Mouse (Mus musculus): ENCODE results near the gene Dnase2a.
A peak's percentile ranks its signal among the peaks of the same experiment; 100 is the strongest.
"Not testable (repeated sequence)": the region's sequence is repeated elsewhere in the genome, so short reads cannot be mapped to it uniquely, and the experiment has no call there.

Dnase2a gene

GRCm38 (mm10) chr8:84907979-84908378 is 381 bp upstream of the Dnase2a start:
- not testable (repeated sequence) for DNase-seq (ENCODE audit: low spot score in 2 of 2)

- DNase-seq (ENCODE audit: low spot score in 2 of 2): peak; percentile 14 to 71
These were observed 905 bp downstream of the Dnase2a start for GRCm38 (mm10) chr8:84909162-84909767.

- DNase-seq (ENCODE audit: low spot score in 2 of 2): peak; percentile 31 to 70
These were observed 1.6 kb downstream of the Dnase2a start for GRCm38 (mm10) chr8:84909949-84910348.

GRCm38 (mm10) chr8:84910551-84910950 is 2.2 kb downstream of the Dnase2a start:
- DNase-seq (ENCODE audit: low spot score in 2 of 2): peak in 1 of 2 experiments; percentile 13

- no peak for DNase-seq (ENCODE audit: low spot score in 2 of 2)
These were observed 3.5 kb downstream of the Dnase2a start for GRCm38 (mm10) chr8:84911854-84912253.

- peak; percentile 31 to 73 for DNase-seq (ENCODE audit: low spot score in 2 of 2)
These were observed 4.0 kb downstream of the Dnase2a start for GRCm38 (mm10) chr8:84912391-84912790.

GRCm38 (mm10) chr8:84912895-84913501 is 4.6 kb downstream of the Dnase2a start:
- DNase-seq (ENCODE audit: low spot score in 2 of 2): peak; percentile 82 to 91

- DNase-seq (ENCODE audit: low spot score in 2 of 2): peak in 1 of 2 experiments; percentile 17
These were observed 5.1 kb downstream of the Dnase2a start for GRCm38 (mm10) chr8:84913502-84913900.

- peak; percentile 62 to 83 for DNase-seq (ENCODE audit: low spot score in 2 of 2)
These were observed 5.6 kb downstream of the Dnase2a start for GRCm38 (mm10) chr8:84913960-84914359.

- DNase-seq (ENCODE audit: low spot score in 2 of 2): no peak
These were observed 6.9 kb downstream of the Dnase2a start for GRCm38 (mm10) chr8:84915269-84915668.

- no peak for DNase-seq (ENCODE audit: low spot score in 2 of 2)
These were observed 9.4 kb downstream of the Dnase2a start for GRCm38 (mm10) chr8:84917781-84918180.

- DNase-seq (ENCODE audit: low spot score in 2 of 2): no peak
These were observed 10.3 kb downstream of the Dnase2a start for GRCm38 (mm10) chr8:84918646-84919045.

GRCm38 (mm10) chr8:84921596-84921995 is 13.2 kb downstream of the Dnase2a start:
- DNase-seq (ENCODE audit: low spot score in 2 of 2): no peak

- DNase-seq (ENCODE audit: low spot score in 2 of 2): no peak
These were observed 17.2 kb downstream of the Dnase2a start for GRCm38 (mm10) chr8:84925557-84925956.

- DNase-seq (ENCODE audit: low spot score in 2 of 2): no peak
These were observed 19.2 kb downstream of the Dnase2a start for GRCm38 (mm10) chr8:84927513-84927912.

- peak; percentile 65 to 88 for DNase-seq (ENCODE audit: low spot score in 2 of 2)
These were observed 20.3 kb downstream of the Dnase2a start for GRCm38 (mm10) chr8:84928456-84929306.

GRCm38 (mm10) chr8:84930582-84930981 is 22.2 kb downstream of the Dnase2a start:
- no peak for DNase-seq (ENCODE audit: low spot score in 2 of 2)

GRCm38 (mm10) chr8:84933767-84934559 is 25.6 kb downstream of the Dnase2a start:
- DNase-seq (ENCODE audit: low spot score in 2 of 2): no peak

- no peak for DNase-seq (ENCODE audit: low spot score in 2 of 2)
These were observed 26.5 kb downstream of the Dnase2a start for GRCm38 (mm10) chr8:84934860-84935259.

- no peak for DNase-seq (ENCODE audit: low spot score in 2 of 2)
These were observed 27.1 kb downstream of the Dnase2a start for GRCm38 (mm10) chr8:84935489-84935888.

- no peak for DNase-seq (ENCODE audit: low spot score in 2 of 2)
These were observed 27.9 kb downstream of the Dnase2a start for GRCm38 (mm10) chr8:84936041-84936961.
